Mouse (Mus musculus): ENCODE results near the gene Itih2.

The Itih2 gene

DNA sequence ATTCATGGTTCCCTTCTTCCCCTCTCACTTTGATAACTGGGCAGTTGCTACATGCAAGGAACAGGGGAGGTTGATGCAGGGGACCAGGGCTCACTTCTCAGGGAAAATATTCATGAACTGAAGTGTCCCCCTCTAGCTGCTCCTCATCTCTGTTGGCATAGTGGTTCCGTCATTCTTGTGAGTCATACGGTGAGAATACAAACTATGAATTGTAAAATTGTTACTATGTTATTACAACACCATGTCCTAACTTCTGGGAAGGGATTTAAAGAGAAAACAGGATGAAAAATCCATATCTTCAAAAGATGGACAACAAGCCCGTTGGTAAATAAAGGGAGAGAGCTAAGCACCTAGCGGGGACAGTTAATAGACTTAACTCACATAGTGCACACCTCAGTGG, at the start of gene Itih2:
Gene Itih2 (minus strand): TSS at position 101 of the 400 bp plus-strand sequence.
- DNase-seq = no peak

- no peak for DNase-seq
Measured at GRCm38 (mm10) chr2:10169991-10170390, 38.8 kb upstream of the Itih2 start.

DNA sequence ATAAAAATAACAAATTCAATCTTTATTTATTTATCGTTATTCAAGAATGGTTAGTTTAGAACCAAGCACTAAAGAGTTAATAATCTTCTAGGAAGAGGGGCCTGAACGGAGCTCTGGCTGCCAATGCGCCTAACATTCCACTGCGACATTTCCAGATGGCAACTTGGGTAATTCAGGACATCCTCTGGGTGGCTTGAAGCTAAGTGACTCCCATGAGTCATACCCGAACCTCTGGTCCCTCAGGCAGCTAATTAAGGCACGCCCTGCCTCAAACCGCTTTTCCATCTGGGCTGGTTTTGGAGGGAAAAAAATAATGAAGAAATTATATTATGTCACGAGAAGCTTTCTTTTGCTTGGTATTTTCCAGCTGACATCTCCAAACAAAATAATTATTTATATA, 36.8 kb upstream of the Itih2 start:
- no peak for DNase-seq

DNA sequence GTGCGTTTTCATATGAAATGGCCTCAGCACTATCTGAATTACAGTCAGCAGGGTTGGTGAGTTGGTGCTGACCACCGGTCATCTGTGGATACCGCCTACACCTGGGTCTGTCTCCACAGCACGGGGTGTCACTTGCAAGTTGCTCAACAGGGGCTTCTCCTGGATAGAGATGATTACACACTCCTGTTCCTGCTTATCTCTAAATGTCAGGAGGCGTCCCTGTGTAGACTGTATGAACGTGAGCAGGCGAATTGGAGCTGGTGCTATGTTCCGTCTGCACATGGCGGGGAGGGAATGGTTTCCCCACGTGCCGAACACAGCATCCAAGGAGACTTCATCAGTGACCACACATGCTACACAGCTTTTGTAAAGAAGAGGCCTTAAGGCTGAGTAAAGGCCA, 36.1 kb upstream of the Itih2 start:
- no peak for DNase-seq

- no peak for DNase-seq
Measured at GRCm38 (mm10) chr2:10166635-10167034, 35.4 kb upstream of the Itih2 start.

DNA sequence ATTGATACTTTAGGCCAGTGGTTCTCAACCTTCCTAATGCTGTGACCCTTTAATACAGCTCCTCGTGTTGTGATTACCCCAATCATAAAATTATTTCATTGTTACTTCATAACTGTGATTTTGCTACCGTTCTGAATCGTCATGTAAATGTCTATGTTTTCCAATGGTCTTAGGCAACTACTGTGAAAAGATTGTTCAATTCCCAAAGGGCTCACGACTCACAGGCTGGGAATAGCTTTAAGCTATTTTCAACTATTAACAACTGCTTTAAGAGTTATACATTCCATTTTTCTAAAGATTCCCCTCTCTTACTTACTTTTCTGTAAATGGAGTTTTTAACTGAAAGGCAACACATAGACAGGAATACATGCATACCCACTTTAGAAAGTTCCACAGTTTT, 30.8 kb upstream of the Itih2 start:
- DNase-seq = no peak

GRCm38 (mm10) chr2:10157184-10157583, 26.0 kb upstream of the Itih2 start:
- DNase-seq = no peak

GRCm38 (mm10) chr2:10153201-10154075, 22.2 kb upstream of the Itih2 start, which contains the start of gene Itih5:
TSS of gene Itih5 (plus strand) at chr2:10153571.
- DNase-seq = peak; percentile 55 to 80

- DNase-seq = no peak
Measured at GRCm38 (mm10) chr2:10152590-10152989, 21.4 kb upstream of the Itih2 start.

GRCm38 (mm10) chr2:10147176-10147575, 16.0 kb upstream of the Itih2 start:
- peak in 1 of 2 experiments; percentile 25 for DNase-seq

DNA sequence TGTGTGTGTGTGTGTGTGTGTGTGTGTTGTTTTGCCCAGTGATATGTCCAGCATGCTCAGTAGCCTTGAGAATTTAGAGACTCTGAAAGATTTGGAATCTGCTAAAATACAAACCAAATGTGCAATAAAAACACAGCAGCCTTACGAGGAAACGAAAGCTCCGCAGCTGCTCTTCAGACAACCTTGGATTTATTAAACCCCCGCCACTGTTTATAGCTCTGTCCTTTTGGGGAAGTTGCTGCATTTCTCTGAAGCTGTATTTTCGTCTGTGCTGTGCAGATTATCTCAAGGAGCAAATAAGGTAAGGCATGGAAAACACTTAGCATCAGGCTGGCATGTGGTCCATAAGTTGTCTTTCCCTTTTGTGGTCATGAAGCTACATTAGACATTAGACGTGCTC, 14.3 kb upstream of the Itih2 start:
- no peak for DNase-seq

- peak; percentile 76 to 86 for DNase-seq
Measured at GRCm38 (mm10) chr2:10142472-10143454, 11.6 kb upstream of the Itih2 start.

DNA sequence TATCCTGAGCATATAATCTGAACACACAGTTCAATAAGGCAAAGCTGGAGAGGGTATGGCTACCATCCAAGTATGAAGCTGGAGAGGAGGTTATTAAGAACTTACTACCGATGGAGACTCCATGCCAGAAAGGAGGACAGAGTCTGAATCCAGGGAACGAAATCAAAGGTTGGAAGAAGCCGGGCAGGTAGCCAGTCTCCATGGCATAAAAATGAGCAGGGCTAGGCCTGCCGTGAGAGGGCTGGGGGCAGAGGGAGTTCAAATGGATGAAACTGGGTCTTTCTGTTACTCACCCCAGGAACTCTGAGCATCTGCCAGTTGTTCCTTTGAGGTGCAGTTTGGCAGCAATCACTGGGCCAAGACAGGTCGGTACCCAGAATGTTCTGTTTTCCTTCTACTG, 9.3 kb upstream of the Itih2 start:
- peak; percentile 70 to 85 for DNase-seq

- DNase-seq = no peak
Measured at GRCm38 (mm10) chr2:10137320-10137719, 6.1 kb upstream of the Itih2 start.

GRCm38 (mm10) chr2:10133941-10134340, 2.7 kb upstream of the Itih2 start:
- no peak for DNase-seq

DNA sequence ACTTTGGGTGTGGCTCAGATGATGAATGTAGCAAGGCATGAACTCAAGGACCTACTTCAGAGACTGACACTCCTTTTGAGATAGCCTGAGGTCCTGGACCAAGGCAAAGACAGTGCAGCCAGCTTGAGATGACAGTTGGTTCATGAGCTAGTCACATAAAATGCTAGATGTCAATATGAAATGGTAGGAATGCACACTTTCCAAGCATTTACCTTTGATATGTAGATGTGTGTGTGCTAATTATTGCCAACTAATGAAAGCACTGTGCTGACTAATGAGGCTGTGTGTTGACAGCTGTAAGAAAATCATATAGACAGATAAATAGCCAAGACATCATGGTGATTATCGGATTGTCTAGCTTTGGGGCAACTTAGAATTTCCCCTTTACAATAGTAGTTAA, 932 bp upstream of the Itih2 start:
- DNase-seq = no peak

GRCm38 (mm10) chr2:10130341-10130990, 730 bp downstream of the Itih2 start:
- no peak for DNase-seq

GRCm38 (mm10) chr2:10128571-10128970, 2.6 kb downstream of the Itih2 start:
- DNase-seq = peak; percentile 30 to 34

DNA sequence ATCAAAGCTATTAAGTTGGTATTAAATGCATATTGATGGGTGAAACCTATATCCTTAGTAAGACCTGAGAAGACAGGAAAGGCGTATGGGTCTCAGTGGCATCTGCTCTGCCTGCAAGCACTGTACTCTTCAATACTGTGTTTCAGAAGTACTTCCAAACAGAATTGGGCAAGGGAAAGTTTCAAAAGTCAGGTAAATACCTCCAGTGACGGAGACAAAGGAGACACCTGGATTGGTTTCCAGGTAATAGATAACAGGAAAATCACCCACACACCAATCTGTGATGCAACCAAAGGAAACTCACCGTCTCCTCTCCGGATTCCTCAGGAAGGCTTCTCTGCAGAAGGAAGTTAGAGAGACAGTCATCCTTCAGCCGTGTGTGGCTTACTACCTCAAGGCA, 3.7 kb downstream of the Itih2 start:
- no peak for DNase-seq

DNA sequence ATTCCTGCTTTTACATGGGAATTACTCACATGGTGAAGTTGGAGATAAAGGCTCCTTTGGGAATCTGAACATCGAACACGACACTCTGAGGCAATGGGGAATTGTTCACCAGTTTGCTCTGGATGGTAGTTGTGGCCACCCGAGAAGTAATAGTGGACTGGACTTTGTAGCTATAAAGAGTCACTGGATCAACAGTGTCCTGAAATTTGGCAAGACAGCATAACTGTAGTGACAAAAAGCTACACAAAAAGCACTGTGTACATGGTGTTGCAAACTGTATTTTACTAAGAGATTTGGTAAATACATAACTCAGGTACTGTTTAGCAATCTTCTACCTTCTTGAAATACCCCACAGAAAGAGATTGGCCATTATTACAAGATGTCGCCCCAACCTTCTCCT, 5.1 kb downstream of the Itih2 start:
- DNase-seq = no peak

DNA sequence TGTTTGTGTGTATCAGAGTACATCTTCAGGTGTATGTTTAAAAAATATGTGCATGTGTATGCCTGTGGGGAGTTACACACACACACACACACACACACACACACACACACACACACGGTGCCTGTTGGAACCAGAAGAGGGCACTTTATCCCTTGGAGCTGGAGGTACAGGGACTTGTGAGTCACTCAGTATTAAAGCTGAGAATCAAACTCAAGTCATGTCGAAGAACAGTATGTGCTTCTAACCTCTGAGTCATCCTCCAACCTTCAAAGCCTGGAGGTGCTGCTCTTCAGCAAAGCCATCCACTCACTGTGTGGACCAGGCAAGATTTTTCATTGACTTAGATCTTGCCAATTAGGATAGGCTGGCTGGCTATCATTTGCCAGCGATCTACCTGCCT, 9.4 kb downstream of the Itih2 start:
- no peak for DNase-seq

DNA sequence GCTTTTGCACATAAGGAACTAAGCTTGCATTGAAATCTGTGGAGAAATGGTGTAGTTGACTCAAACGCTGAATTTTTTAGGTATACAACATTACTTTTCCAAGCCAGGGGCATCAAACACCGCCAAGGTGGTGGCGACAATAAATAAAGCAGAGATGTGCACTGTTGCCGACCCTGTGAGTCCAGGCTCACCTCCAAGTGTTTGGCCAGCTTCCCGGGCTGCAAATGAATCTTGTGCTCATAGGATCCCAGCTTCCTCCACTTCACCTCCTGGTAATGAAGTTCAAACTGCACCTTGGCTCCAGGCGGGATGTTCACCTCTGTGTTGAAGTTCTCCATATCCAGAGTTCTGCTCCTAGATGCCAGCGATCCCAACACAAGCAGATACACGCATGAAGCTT, 11.9 kb downstream of the Itih2 start:
- DNase-seq = peak in 1 of 2 experiments; percentile 25

- DNase-seq = no peak
Measured at GRCm38 (mm10) chr2:10118751-10119150, 12.4 kb downstream of the Itih2 start.

All from kidney, postnatal 36 days (tissue).